Mouse (Mus musculus): ENCODE measurements around the gene Tesc.

DNA sequence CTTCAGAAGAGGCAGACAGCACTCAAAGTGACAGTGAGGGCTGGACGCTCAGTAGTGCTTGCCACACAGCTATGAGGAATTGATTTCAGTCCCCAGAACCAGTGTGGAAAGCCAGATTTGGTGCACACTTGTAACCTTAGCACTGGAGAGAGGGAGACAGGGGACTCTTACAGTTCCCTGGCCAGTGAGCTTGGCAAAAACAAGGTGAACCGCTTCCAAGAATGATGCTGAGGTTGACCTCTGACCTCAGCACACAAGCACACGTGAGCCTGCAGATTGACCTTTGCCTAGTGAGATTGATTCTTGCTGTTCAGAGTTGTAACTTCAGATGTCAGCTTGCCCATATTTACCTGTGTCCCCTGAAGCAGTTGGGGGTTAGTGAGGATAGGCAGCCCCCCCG is 41.2 kb upstream of the Tesc start:
- no peak for TF ChIP-seq POLR2A (IDR thresholded peaks at IDR 0.05; ENCODE audit: low read depth, low read length)
- TF ChIP-seq CTCF (IDR thresholded peaks at IDR 0.05; ENCODE audit: borderline replicate concordance, insufficient read depth, low read length) = no peak
